Mouse (Mus musculus) E14TG2a.4 (cell line): ENCODE data around the gene 4930503B20Rik.

Source experiments
- H3K27me3 ChIP-seq: 2 replicates; pipeline ENCODE4 v1.6.1; 2014; ENCODE audit warnings: low read length, control low read depth; ENCODE audit not compliant: insufficient read depth
- H3K36me3 ChIP-seq: 2 replicates; pipeline ENCODE4 v1.6.1; 2014; ENCODE audit warnings: low read length, control low read depth; ENCODE audit not compliant: insufficient read depth
- H3K4me1 ChIP-seq: replicated peaks from 2 replicates; pipeline ENCODE4 v1.6.1; 2014; ENCODE audit warnings: low read depth, low read length, control low read depth
- H3K4me3 ChIP-seq: replicated peaks from 2 replicates; pipeline ENCODE4 v1.5.1; 2014; ENCODE audit warnings: mild to moderate bottlenecking, low read length
- H3K9me3 ChIP-seq: 2 replicates; pipeline ENCODE4 v1.6.1; 2014; ENCODE audit warnings: low read length, control low read depth
- CTCF ChIP-seq: conservative IDR thresholded peaks from 2 replicates; pipeline ENCODE4 v1.5.1; 2014; ENCODE audit warnings: low read length
- NANOG ChIP-seq: IDR thresholded peaks from 2 replicates; pipeline ENCODE4 v1.6.1; 2014; ENCODE audit warnings: borderline replicate concordance, low read length, mixed read lengths
- POU5F1 ChIP-seq: IDR thresholded peaks from 2 replicates; pipeline ENCODE4 v1.6.1; 2014; ENCODE audit warnings: low read length, borderline replicate concordance

The 4930503B20Rik gene

GRCm38 (mm10) chr3:146616533-146617283 is 34.4 kb downstream of the 4930503B20Rik start:
- H3K27me3 ChIP-seq = no peaks in the 10 kb centered on the region
- H3K4me3 ChIP-seq = no peak overlapping the region
- peaks cover 9% of the 10 kb centered on the region for H3K4me1 ChIP-seq
- TF ChIP-seq POU5F1 (no peak), CTCF (no peak)
- no peaks in the 10 kb centered on the region for H3K9me3 ChIP-seq
- H3K36me3 ChIP-seq = no peaks in the 10 kb centered on the region

GRCm38 (mm10) chr3:146615496-146615895 is 35.6 kb downstream of the 4930503B20Rik start, which contains the start of gene Dnase2b:
Dnase2b (minus strand) TSS chr3:146615596.
- H3K36me3 ChIP-seq = no peaks in the 10 kb centered on the region
- TF ChIP-seq NANOG (no peak), CTCF (no peak), POU5F1 (no peak)
- peaks cover 21% of the 10 kb centered on the region for H3K4me1 ChIP-seq

GRCm38 (mm10) chr3:146611821-146612220 is 39.3 kb downstream of the 4930503B20Rik start:
- no peak for TF ChIP-seq POU5F1
- TF ChIP-seq CTCF = no peak
- TF ChIP-seq NANOG = no peak
- Histone ChIP-seq H3K36me3 (no peaks in the 10 kb centered on the region), H3K4me1 (peaks cover 40% of the 10 kb centered on the region), H3K9me3 (no peaks in the 10 kb centered on the region), H3K27me3 (no peaks in the 10 kb centered on the region), H3K4me3 (no peak overlapping the region)

More at GRCm38 (mm10) chr3:146615496-146615895, 35.6 kb downstream of the 4930503B20Rik start, which contains the start of gene Dnase2b:
- H3K9me3 ChIP-seq = no peaks in the 10 kb centered on the region
- H3K27me3 ChIP-seq = no peaks in the 10 kb centered on the region
- no peak within 1 kb of the TSS for H3K4me3 ChIP-seq

- peaks cover 40% of the 10 kb centered on the region for H3K4me1 ChIP-seq
- H3K36me3 ChIP-seq = no peaks in the 10 kb centered on the region
- TF ChIP-seq NANOG = no peak
- no peak for TF ChIP-seq POU5F1
- no peak for TF ChIP-seq CTCF
- no peaks in the 10 kb centered on the region for H3K9me3 ChIP-seq
- no peak overlapping the region for H3K4me3 ChIP-seq
- H3K27me3 ChIP-seq = no peaks in the 10 kb centered on the region
Measured at GRCm38 (mm10) chr3:146611261-146611660, 39.9 kb downstream of the 4930503B20Rik start.

GRCm38 (mm10) chr3:146610322-146610721 is 40.8 kb downstream of the 4930503B20Rik start:
- Histone ChIP-seq H3K4me3 (no peak overlapping the region), H3K27me3 (no peaks in the 10 kb centered on the region), H3K4me1 (peaks cover 40% of the 10 kb centered on the region), H3K9me3 (no peaks in the 10 kb centered on the region), H3K36me3 (no peaks in the 10 kb centered on the region)
- TF ChIP-seq POU5F1 = no peak

GRCm38 (mm10) chr3:146607368-146607767 is 43.7 kb downstream of the 4930503B20Rik start:
- Histone ChIP-seq H3K36me3 (no peaks in the 10 kb centered on the region), H3K9me3 (no peaks in the 10 kb centered on the region), H3K4me3 (no peak overlapping the region), H3K27me3 (no peaks in the 10 kb centered on the region), H3K4me1 (peaks cover 37% of the 10 kb centered on the region)
- TF ChIP-seq POU5F1 (no peak), NANOG (no peak), CTCF (no peak)

- no peak overlapping the region for H3K4me3 ChIP-seq
- peaks cover 11% of the 10 kb centered on the region for H3K4me1 ChIP-seq
- H3K27me3 ChIP-seq = no peaks in the 10 kb centered on the region
- no peaks in the 10 kb centered on the region for H3K9me3 ChIP-seq
- H3K36me3 ChIP-seq = no peaks in the 10 kb centered on the region
- TF ChIP-seq NANOG = no peak
Measured at GRCm38 (mm10) chr3:146604647-146605046, 46.5 kb downstream of the 4930503B20Rik start.

GRCm38 (mm10) chr3:146602531-146602930 is 48.6 kb downstream of the 4930503B20Rik start:
- no peaks in the 10 kb centered on the region for H3K4me1 ChIP-seq
- no peaks in the 10 kb centered on the region for H3K36me3 ChIP-seq
- H3K27me3 ChIP-seq = no peaks in the 10 kb centered on the region
- no peaks in the 10 kb centered on the region for H3K9me3 ChIP-seq
- H3K4me3 ChIP-seq = no peak overlapping the region
- TF ChIP-seq CTCF (no peak), POU5F1 (no peak), NANOG (no peak)

- Histone ChIP-seq H3K36me3 (no peaks in the 10 kb centered on the region), H3K27me3 (no peaks in the 10 kb centered on the region), H3K4me1 (no peaks in the 10 kb centered on the region), H3K9me3 (no peaks in the 10 kb centered on the region), H3K4me3 (no peak overlapping the region)
- TF ChIP-seq CTCF (no peak), POU5F1 (no peak), NANOG (no peak)
Measured at GRCm38 (mm10) chr3:146601205-146601604, 49.9 kb downstream of the 4930503B20Rik start.
